Mouse (Mus musculus): ENCODE results near the gene Cenps. TPM values are rescaled to one million over a fixed set of nuclear protein-coding genes. Genes with fewer than 3 reads are reported as not detected.
"Not testable (repeated sequence)": the region's sequence is repeated elsewhere in the genome, so short reads cannot be mapped to it uniquely, and the experiment has no call there.

Gene Cenps
- total RNA-seq, 1 experiment from 2014 or later: 29.6 TPM

DNA sequence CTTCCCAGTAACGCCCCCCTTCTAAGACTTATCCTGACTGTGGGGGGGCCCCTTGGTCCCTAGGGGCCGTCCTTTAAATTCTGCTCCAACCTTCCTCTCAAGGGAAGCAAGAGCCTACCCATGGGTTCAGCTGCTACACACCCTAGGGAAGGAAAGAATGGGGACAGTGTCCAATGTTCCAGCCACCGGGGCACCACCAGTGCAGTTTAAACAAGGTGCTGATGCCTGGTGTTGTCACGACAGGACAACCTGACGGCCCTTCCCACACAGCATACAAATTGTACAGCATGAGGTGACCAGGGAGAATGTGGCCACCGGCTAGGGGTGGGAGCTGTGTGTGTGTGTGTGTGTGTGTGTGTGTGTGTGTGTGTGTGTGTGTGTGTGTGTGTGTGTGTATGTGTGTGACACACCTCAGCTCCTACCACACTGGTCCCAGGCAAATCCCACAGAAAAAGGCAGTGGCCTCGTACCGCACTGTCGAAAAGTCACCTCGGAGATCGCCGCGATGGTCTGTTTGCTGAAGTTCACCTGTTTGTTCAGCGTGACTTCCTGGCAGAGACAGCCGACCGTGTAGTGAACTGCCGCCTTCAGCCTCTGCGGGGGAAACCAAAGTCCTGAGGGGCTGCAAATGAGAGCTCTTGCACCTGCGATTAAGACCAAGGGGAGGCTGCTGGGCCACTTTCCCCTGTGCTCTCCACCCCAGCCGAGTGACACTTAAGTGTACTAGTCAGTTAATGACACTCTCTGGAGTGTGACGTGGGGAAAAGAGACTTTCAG, 5.5 kb downstream of the Cenps start:
- no peak for ATAC-seq (replicated peaks in 1 of 2; ENCODE audit: insufficient read depth in 1 of 2, low FRiP score in 2 of 2, low TSS enrichment in 1 of 2, low read depth in 1 of 2, poor library complexity in 2 of 2, severe bottlenecking in 2 of 2)

DNA sequence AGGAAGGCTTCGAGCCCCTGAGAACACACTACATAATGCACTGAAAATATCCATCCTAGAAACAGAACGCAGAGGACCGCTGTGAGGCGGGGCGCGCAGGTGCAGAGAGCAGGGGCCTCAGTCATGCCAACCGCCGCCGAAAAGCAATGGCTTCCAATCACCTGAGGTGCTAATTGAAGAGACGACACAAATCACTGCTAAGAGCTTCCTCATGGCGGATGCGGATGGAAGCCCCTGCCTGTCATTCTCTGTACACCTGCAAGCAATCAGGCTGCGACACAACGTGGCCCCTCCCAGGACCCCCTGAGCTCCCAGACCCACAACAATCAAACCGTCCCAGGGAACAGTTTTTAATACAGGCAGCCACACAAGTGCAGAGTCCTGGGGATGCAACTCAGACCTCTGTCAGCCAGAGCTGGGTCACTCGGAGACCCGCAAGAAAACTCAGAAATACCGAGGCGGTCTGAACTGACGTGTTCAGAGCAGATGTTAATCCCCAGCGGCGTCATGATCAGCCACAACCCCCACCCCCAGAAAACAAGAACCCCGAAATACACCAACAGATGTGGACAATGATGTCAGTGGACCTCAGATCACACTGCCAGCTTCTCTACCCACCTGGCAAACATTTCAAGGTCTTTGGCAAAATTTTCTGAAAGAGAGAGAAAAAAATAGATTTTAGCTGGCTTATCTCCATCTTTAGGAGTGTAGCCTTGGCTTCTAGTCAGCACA, 6.2 kb downstream of the Cenps start:
- no peak for ATAC-seq (replicated peaks in 1 of 2; ENCODE audit: insufficient read depth in 1 of 2, low FRiP score in 2 of 2, low TSS enrichment in 1 of 2, low read depth in 1 of 2, poor library complexity in 2 of 2, severe bottlenecking in 2 of 2)

DNA sequence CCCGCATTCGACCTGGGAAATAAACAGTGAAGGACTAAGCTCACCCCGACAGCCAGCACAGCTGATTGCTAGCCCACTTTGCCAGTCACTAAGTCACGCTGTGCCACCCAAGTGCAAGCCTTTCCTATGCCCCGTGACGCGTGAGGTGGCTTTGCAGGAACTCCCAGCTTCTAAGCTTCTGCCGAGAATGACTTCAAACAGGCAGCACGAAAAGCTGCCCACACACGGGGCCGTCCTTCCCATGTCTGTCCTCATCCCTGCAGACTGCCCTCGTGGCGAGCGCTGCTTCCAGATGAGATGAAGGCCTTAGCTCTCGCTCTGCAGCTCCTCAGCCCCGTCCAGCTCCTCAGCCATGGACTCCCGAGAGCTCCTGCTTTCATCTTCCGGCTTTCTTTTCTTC, 9.0 kb downstream of the Cenps start:
- no peak for ATAC-seq (replicated peaks in 1 of 2; ENCODE audit: insufficient read depth in 1 of 2, low FRiP score in 2 of 2, low TSS enrichment in 1 of 2, low read depth in 1 of 2, poor library complexity in 2 of 2, severe bottlenecking in 2 of 2)

DNA sequence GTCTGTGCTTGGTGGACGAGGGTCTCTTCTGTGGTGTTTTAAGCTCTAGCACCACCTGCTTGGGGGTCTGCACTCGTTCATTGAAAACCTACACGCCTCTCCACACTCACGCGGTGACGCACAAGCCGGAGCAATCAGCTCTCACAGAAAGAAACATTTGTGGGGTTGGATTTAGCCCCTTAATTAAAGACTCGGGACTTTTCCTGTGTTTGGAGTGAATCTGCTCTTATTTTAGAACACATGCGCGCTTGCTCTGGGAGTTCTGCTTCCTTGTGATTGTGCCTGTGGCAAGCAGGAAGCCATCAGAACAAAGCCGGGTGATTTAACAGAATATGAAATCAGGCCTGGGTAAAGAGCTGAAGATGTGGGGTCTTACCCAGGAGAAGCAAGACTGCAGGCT, 10.8 kb downstream of the Cenps start, which contains the start of gene Cort:
Gene Cort, minus strand, starts transcription at position 101 of the 400 bp plus-strand sequence.
- ATAC-seq (replicated peaks in 1 of 2; ENCODE audit: insufficient read depth in 1 of 2, low FRiP score in 2 of 2, low TSS enrichment in 1 of 2, low read depth in 1 of 2, poor library complexity in 2 of 2, severe bottlenecking in 2 of 2): no peak

DNA sequence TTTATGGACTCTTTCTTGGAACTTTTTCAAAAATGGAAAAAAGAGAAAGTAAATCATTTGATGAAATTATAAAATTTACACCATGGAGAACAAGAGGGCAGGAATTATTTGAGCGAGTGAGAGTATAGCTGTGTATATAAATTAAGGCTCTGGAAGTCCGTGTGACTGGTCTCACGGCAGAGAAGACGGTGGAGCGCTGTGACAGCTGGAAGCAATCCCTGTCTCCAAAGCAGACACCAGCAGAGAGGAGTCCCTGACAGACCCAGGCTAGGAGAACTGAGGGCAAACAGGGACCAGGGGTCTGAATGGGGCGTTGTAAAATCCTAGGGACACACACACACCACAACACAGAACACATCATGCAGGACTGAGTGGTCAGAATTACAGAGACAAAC, 11.3 kb downstream of the Cenps start:
- no peak for ATAC-seq (replicated peaks in 1 of 2; ENCODE audit: insufficient read depth in 1 of 2, low FRiP score in 2 of 2, low TSS enrichment in 1 of 2, low read depth in 1 of 2, poor library complexity in 2 of 2, severe bottlenecking in 2 of 2)

DNA sequence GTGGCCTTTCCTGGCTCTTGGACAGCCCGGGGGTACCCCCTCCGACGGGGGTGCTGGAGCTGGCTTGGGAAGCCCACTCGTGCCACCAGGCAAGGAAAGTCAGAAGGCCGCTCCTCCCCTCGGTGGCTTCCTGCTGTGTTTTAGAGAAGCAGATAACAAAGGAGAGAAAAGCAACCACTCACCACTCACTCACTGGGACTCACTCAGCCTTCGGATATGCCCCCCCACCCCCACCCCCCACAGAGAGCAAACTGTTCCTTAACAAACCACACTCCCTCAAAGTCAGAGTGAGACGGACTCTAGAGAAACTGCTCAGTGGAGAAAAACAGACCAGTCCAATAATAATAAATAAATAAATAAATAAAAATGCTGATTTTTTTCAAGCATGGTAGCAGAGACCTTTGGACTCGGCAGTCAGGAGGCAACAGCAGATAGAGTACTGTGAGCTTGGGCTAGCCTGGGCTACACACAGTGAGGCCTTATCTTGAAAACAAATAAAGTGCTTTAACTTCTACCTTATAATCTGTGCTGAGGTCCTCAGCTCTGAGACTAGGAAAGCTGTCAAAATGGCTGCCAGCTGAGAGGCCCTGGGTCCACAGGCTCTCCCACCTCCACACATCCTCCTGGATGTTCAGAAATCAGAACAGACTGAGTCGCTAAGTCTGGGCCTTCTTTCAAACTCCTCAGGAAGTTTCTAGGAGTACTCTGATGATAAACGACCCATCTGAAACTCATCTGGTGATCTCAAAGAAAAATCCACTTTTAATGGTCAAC, 11.9 kb downstream of the Cenps start:
- ATAC-seq (replicated peaks in 1 of 2; ENCODE audit: insufficient read depth in 1 of 2, low FRiP score in 2 of 2, low TSS enrichment in 1 of 2, low read depth in 1 of 2, poor library complexity in 2 of 2, severe bottlenecking in 2 of 2): no peak

DNA sequence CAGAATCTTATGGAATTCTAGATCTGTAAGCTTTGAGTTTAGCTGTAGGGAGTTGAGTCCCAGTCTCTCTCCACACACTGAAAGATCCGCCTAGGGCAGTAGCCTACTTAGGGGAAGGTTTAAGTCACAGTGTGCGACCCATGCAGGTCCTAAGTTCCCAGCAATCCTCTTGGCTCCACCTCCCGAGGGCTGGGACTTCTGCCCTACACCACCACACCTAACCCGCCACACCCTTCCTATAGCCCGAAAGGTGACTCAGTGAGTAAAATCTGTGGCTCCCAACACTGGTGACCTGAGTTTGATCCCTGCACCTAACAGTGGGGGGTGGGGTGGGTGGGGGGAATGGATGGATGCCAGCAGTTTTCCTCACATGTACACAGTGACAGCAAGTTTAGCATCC, 14.0 kb downstream of the Cenps start:
- no peak for ATAC-seq (replicated peaks in 1 of 2; ENCODE audit: insufficient read depth in 1 of 2, low FRiP score in 2 of 2, low TSS enrichment in 1 of 2, low read depth in 1 of 2, poor library complexity in 2 of 2, severe bottlenecking in 2 of 2)

DNA sequence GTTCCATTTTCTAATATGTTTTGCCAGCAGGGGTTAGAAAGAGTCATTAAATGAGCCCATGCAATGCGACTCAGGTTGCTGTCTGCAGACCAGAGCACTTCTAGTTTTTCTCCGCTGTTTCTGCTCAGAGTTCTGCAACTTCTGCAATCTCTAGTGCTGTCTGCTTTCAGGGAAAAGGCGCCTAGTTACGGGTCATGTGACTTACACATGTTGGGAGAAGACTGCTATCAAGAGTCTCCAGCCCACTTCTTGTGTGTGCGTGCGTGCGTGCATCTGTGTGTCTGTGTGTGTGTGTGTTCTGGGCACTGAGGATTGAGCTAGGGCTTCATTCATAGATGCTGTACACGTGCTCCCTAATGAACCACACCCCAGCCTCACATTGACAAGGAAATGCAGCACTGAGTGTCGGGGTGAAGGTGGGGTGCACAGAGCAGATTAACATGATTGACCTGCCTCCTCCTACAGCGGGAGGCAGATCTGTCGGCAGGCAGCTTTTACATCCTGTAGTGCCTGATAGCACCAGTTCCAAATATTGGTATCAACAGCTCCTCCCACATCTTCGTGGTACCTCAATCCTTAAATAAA, 17.4 kb downstream of the Cenps start:
- ATAC-seq (replicated peaks in 1 of 2; ENCODE audit: insufficient read depth in 1 of 2, low FRiP score in 2 of 2, low TSS enrichment in 1 of 2, low read depth in 1 of 2, poor library complexity in 2 of 2, severe bottlenecking in 2 of 2): peak; percentile 54 to 62; a peak in 3 of 4 replicates

DNA sequence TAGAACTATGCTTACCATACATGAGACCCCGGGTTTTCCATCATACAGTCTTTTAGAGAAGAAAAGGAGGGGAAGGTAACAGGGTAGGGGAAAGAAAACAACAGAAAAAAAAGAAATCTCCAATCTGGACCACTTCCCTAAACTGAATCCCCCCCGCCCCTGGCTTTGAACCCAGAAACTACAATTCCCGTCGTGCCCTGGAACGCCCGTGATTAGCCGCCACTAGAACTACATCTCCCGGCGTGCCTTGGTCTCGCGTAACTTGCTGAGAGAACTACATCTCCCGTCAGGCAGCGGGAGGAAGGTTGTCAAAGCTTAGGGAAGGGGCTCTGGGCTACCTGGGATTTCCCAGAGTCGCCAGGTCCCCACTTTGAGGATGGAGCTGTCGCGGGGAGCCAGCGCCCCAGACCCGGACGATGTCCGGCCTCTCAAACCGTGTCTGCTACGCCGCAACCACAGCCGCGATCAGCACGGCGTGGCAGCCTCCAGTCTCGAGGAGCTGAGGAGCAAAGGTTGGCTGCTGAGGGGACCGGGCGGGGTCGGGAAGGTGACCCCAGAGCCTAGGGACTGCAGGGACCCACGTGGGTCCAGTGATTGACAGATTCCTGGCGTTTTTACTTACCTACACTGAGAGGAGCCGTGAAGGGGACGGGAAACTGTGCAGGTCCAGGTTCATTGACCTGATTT, 33.4 kb downstream of the Cenps start, which contains the start of gene Dffa:
Gene Dffa, plus strand, starts transcription at position 272 of the 687 bp plus-strand sequence.
- ATAC-seq (replicated peaks in 1 of 2; ENCODE audit: insufficient read depth in 1 of 2, low FRiP score in 2 of 2, low TSS enrichment in 1 of 2, low read depth in 1 of 2, poor library complexity in 2 of 2, severe bottlenecking in 2 of 2): peak; percentile 93 to 95

DNA sequence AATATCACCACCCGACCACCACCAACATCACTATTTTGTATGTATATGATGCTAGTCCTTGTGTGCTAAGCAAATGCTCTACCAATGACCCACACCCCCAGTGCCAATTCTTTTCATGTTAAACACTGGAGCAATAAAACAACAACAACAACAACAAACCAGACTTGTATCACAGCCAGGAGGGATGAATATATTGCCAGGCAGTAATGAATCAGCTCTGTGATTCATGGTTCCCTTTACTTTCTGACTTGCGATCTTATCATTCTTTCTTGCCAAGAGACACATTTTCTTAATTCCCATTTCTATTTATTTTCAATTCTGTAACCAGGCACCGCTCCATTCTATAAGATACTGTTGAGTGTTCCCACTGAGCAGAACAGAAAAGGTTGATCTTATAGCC, 36.0 kb downstream of the Cenps start:
- ATAC-seq (replicated peaks in 1 of 2; ENCODE audit: insufficient read depth in 1 of 2, low FRiP score in 2 of 2, low TSS enrichment in 1 of 2, low read depth in 1 of 2, poor library complexity in 2 of 2, severe bottlenecking in 2 of 2): no peak

DNA sequence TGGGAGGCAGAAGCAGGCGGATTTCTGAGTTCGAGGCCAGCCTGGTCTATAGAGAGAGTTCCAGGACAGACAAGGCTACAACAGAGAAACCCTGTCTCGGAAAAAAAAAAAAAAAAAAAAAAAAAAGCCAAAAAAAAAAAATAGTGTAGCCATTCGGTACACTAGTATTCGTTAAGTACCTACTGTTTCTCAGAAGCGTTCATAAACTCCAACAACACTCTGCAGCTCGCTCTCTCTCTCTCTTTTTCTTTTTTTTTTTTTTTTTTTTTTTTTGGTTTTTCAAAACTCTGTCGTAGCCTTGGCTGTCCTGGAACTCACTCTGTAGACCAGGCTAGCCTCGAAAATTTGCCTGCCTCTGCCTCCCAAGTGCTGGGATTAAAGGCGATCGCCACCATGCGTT, 37.0 kb downstream of the Cenps start:
- not testable (repeated sequence) for ATAC-seq (replicated peaks in 1 of 2; ENCODE audit: insufficient read depth in 1 of 2, low FRiP score in 2 of 2, low TSS enrichment in 1 of 2, low read depth in 1 of 2, poor library complexity in 2 of 2, severe bottlenecking in 2 of 2)

DNA sequence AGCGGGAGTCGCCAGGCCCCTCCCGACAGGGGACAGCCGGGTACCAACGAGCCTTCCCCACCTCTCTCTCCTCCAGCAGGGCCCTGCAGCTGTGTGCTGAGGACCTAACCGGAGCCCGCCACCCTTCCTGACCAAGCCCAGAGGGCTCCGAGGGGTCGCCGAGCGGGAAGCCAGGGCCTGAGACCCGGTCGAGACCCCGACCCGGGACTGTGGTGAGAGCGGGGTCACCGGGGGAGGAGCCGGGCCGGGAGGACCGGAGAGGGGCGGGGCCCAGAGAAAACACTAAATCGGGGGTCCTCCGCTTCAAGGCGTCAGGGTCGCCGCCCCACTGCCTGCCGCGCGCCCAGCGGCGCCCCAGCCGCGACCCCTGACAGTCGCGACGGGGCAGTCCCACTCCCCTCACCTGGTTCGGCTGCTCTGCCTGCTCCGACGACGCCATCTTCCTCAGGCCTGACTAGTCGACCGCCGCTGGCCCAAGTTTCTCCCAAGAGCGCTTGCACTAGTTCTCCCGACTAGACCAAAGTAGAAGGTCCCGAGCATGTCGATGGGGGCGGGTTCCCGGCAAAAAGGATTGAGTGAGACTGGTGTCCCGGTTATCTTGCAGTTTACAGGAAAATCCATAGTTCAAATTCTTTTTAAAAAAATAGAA, 37.9 kb downstream of the Cenps start, which contains the start of gene Pex14:
Gene Pex14, minus strand, starts transcription at position 508 of the 649 bp plus-strand sequence.
- ATAC-seq (replicated peaks in 1 of 2; ENCODE audit: insufficient read depth in 1 of 2, low FRiP score in 2 of 2, low TSS enrichment in 1 of 2, low read depth in 1 of 2, poor library complexity in 2 of 2, severe bottlenecking in 2 of 2): peak; percentile 70 to 84

DNA sequence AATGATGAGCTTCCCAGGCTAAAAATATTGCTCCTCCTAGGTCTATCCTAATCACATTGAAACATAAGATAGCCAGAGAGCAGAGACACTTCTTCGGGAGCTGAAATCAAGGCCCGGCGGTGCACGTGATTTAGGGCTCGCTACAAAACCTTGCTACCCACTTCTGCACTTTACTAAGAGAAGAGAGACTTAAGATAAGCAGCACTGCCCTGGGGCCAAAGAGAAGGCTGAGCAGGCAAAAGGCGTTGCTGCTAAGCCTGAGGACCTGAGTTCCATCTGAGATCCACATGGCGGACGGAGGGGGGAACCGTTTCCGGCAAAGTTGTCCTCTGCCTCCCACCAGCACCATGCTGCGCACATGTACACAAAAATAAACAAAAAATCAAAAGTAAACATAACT, 38.9 kb downstream of the Cenps start:
- ATAC-seq (replicated peaks in 1 of 2; ENCODE audit: insufficient read depth in 1 of 2, low FRiP score in 2 of 2, low TSS enrichment in 1 of 2, low read depth in 1 of 2, poor library complexity in 2 of 2, severe bottlenecking in 2 of 2): no peak

DNA sequence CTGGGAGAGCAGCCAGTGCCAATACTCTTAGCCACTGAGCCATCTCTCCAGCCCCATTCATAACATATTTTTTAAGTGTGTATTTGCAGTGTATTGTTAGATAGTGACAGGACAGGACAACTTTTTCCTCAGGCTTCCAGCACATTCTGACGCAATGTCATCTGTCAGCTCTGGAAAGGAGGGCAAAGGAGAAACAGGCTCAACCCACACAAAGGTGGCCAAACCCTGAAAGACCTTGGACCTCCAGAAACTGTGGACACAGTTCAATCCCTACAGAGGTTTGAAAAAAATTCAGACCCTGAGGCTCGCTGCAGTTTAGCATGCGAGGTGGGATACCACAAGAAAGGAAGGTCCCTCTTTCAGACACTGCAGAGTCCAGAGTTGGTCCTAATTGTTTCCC, 39.5 kb downstream of the Cenps start:
- ATAC-seq (replicated peaks in 1 of 2; ENCODE audit: insufficient read depth in 1 of 2, low FRiP score in 2 of 2, low TSS enrichment in 1 of 2, low read depth in 1 of 2, poor library complexity in 2 of 2, severe bottlenecking in 2 of 2): no peak

DNA sequence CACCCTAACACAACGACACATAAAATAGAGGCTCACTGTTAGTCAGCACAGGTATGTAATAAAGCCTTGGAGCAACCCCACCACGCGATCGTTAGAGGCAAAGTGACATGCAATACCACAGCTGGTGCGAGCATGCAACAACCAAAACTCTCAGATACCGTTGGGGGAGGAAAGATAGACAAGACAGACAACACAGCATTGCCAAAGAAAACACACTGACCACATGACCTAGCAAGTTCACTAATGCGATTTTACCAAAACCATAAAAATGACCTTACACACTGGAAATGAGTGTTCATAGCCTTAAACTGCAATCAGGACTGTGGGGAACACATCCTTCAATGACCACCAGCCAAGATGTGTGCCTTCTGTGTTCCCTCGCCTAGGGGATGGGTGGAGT, 46.1 kb downstream of the Cenps start:
- no peak for ATAC-seq (replicated peaks in 1 of 2; ENCODE audit: insufficient read depth in 1 of 2, low FRiP score in 2 of 2, low TSS enrichment in 1 of 2, low read depth in 1 of 2, poor library complexity in 2 of 2, severe bottlenecking in 2 of 2)

DNA sequence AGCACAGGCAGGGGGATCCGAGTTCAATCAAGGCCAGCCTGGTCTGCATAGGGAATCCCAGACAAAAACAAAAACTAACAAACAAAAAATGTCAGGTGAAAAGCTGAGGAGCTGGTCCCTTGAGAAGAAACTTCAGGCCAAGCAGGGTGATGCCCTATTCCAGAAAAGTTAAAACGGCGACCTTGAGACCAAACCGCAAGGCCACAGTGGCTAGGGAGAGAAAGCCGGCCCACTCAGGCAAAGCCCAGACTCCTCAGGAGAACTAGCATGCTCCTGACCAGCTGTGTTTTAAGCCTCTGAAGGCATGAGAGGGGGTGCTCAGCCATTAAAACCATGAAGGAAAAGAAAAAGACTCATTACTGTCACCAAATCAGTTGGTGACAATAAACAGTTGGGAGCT, 52.0 kb downstream of the Cenps start:
- peak in 1 of 2 experiments; percentile 22; a peak in 1 of 4 replicates for ATAC-seq (replicated peaks in 1 of 2; ENCODE audit: insufficient read depth in 1 of 2, low FRiP score in 2 of 2, low TSS enrichment in 1 of 2, low read depth in 1 of 2, poor library complexity in 2 of 2, severe bottlenecking in 2 of 2)

DNA sequence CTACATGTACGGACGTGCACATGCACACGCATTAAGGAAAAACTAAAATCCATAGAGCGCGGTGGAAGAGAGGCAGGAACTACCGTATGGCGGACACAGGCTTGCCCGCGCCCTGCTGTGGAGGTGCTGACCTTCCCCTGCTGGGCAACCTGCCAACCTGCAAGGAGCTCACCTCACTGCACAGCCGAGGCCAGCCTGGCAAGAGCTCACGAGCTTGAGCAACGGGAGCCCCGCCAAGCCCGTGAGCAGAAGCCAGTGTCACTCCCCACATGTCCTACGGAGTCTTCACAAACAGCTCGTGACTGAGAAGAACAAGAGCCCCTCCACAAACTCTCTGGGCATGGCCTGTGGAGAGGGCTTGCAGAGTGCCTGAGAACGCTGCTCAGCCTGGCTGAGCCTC, 55.9 kb downstream of the Cenps start:
- no peak for ATAC-seq (replicated peaks in 1 of 2; ENCODE audit: insufficient read depth in 1 of 2, low FRiP score in 2 of 2, low TSS enrichment in 1 of 2, low read depth in 1 of 2, poor library complexity in 2 of 2, severe bottlenecking in 2 of 2)
